Mouse (Mus musculus) ES-Bruce4 (cell line): ENCODE measurements at regions not wholly inside any gene's neighbourhood (a gene's known extent, or its start where the extent isn't known, plus 50 kb on each side); places are given as distances from the start of the nearest gene placed in this dataset.

Experiments
- CTCF ChIP-seq: IDR thresholded peaks from one replicate; pipeline ENCODE4 v1.8.1; 2011; ENCODE audit warnings: low read depth, low read length
- POLR2A ChIP-seq: IDR thresholded peaks from one replicate; pipeline ENCODE4 v1.8.1; 2011; ENCODE audit warnings: low read length; ENCODE audit not compliant: insufficient read depth

DNA sequence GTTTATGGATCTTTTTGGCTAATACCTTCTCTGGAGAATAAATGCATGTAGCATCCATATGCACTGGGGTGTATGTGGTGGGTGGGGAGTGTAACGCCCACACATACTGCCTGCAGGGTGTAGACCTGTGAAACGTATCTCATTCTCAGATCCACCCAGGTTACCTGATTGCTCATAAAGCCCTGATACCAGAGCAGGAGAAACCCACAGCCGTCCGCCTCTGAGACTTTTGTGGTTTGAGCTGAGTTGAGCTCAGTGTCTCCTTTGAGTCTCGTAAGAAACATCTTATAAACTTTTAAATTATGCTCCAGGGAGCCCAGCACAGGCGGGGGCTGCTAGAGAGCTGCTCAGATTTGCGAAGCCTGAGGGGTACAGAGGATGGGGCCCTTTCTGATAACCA is 88.7 kb upstream of the Tgfbr2 start:
- TF ChIP-seq POLR2A = no peak
- no peak for TF ChIP-seq CTCF
